Mouse (Mus musculus) splenic B cell, adult 2 months (primary cell): ENCODE results near the gene Ndufa4l2.

Source experiments
- DNase-seq: peaks from one replicate; pipeline ENCODE4 v3.0.0-alpha.2; 2011; ENCODE audit warnings: low read depth, low spot score
- H3K27me3 ChIP-seq: 2 replicates; pipeline ENCODE4 v1.6.1; 2012; ENCODE audit warnings: mild to moderate bottlenecking, low read length, moderate library complexity, mixed read lengths; ENCODE audit not compliant: control insufficient read depth, poor library complexity, insufficient read depth, severe bottlenecking
- H3K36me3 ChIP-seq: 2 replicates; pipeline ENCODE4 v1.6.1; 2012; ENCODE audit warnings: mild to moderate bottlenecking, low read length, moderate library complexity, mixed read lengths; ENCODE audit not compliant: control insufficient read depth, poor library complexity, insufficient read depth, severe bottlenecking

Gene Ndufa4l2

DNA sequence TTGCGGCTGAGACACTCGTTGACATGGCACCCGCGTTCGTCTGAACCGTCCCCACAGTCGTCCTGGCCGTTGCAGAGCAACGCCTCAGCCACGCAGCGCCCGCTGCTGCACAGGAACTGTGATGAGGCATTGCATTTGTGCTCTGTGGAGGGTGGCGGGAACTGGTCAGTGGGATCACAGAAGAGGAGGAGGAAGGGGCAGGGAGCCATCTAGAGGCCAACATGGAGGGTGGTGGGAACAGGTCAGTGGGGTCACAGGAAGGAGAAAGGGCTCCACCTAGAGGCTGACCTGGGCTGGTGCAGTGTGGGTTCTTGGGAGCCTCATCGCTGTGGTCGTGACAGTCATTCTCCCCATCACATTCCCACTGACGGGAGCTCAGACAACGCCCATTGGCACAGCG, 40.9 kb downstream of the Ndufa4l2 start:
- no peaks in the 10 kb centered on the region for H3K36me3 ChIP-seq
- DNase-seq = peak; percentile 34
- H3K27me3 ChIP-seq = no peaks in the 10 kb centered on the region

DNA sequence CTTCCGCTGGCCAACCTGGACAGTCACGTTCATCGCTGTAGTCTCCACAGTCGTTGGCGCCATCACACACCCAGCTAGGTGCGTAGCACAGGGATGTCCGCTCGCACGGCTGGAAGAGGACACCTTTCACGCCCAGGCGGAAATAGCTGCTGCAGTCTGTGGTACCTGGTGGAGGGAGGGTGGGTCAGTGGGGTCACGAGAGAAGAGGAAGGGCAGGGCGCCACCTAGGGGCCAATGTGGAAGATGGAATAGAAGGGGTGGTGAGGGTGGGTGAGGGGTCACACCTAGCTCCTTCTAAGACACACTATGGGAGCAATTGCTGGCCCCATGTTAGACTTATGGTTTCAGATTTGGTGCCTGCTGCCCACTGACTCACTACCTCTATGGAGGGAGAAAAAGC, 42.6 kb downstream of the Ndufa4l2 start:
- DNase-seq = peak; percentile 32
- Histone ChIP-seq H3K36me3 (no peaks in the 10 kb centered on the region), H3K27me3 (no peaks in the 10 kb centered on the region)

DNA sequence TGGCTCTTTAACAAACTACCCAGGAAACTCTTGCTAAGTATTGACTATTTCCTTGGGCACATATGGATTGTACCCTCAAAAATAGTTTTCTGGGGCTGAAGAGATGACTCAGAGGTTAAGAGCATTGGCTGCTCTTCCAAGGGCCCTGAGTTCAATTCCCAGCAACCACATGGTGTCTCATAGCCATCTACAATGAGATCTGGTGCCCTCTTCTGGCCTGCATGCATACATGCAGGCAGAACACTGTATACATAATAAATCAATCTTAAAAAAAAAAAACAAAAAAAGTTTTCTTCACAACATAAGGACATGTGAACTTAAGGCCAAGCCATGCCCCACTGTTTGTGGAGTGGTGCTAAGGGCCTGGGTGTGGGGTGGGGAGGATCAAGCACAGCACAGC, 46.4 kb downstream of the Ndufa4l2 start:
- Histone ChIP-seq H3K27me3 (no peaks in the 10 kb centered on the region), H3K36me3 (no peaks in the 10 kb centered on the region)
- DNase-seq = peak; percentile 13

DNA sequence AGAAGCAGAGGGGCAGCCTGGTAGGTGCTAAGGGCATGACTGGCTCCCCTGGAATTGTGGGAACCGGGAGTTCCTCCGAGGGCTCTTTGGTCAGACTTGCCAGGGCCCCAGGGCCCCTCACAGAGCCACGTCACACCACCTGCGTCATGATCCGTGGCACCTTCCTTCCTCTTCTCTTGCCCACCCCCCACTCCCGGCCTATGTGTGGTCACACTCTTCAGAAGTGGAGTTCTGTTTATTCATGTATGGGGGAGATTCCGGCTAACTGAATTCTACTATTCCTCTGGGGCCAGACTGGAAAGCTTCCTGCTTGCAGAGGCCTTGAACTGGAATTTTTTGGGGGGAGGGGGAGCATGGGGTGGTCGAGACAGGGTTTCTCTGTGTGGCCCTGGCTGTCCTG, 49.1 kb downstream of the Ndufa4l2 start:
- peak; percentile 20 for DNase-seq
- Histone ChIP-seq H3K27me3 (no peaks in the 10 kb centered on the region), H3K36me3 (no peaks in the 10 kb centered on the region)

DNA sequence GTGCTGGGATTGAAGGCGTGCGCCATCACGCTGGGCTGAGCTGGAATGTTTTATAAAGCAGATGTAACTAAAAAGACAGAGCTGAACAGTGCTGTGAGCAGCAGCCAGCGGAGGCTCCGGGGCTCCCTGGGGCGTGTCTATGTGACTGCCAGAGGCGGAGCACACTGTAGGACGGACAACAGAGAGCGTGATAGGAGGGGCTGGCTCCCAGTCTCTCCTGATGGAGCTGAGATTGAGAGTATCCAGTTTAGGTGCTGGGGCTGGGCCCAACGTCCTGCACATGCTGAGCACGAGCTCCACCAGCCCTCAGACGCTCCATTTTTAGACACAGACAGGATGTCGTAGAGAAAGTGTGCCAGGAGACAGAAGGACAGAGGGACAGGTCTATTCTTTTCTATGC, 49.5 kb downstream of the Ndufa4l2 start:
- no peaks in the 10 kb centered on the region for H3K36me3 ChIP-seq
- no peak for DNase-seq
- H3K27me3 ChIP-seq = no peaks in the 10 kb centered on the region
